Mouse (Mus musculus) C2C12 (cell line): ENCODE data around the gene Mindy4.

Experiments
- CEBPB ChIP-seq: IDR thresholded peaks from one replicate; pipeline ENCODE4 v1.6.1; 2011; ENCODE audit warnings: low read depth, mild to moderate bottlenecking, control low read depth, moderate library complexity
- CTCF ChIP-seq: IDR thresholded peaks from one replicate; pipeline ENCODE4 v1.5.1; 2011; ENCODE audit not compliant: control insufficient read depth, insufficient read depth, insufficient read length
- MAX ChIP-seq: IDR thresholded peaks from one replicate; pipeline ENCODE4 v1.6.1; 2011; ENCODE audit warnings: mild to moderate bottlenecking, control low read depth
- MYOG ChIP-seq: IDR thresholded peaks from one replicate; pipeline ENCODE4 v1.6.1; 2011; ENCODE audit not compliant: control insufficient read depth, insufficient read length; ENCODE audit errors: extremely low read depth
- USF1 ChIP-seq: IDR thresholded peaks from one replicate; pipeline ENCODE4 v1.6.1; 2011; ENCODE audit warnings: low read depth, mild to moderate bottlenecking, control low read depth, moderate library complexity

- TF ChIP-seq CTCF = no peak
- TF ChIP-seq MYOG = no peak
- TF ChIP-seq MAX = no peak
- no peak for TF ChIP-seq USF1
- no peak for TF ChIP-seq CEBPB
These were observed 41.8 kb upstream of the Mindy4 start for GRCm38 (mm10) chr6:55161311-55161761.
